Mouse (Mus musculus): ENCODE measurements around the gene Trim11. TPM values are rescaled to one million over a fixed set of nuclear protein-coding genes. Genes with fewer than 3 reads are reported as not detected.

Gene Trim11
- total RNA-seq, 4 experiments from 2014 or later, result 28.4 to 32.5 (median 31.0) TPM

DNA sequence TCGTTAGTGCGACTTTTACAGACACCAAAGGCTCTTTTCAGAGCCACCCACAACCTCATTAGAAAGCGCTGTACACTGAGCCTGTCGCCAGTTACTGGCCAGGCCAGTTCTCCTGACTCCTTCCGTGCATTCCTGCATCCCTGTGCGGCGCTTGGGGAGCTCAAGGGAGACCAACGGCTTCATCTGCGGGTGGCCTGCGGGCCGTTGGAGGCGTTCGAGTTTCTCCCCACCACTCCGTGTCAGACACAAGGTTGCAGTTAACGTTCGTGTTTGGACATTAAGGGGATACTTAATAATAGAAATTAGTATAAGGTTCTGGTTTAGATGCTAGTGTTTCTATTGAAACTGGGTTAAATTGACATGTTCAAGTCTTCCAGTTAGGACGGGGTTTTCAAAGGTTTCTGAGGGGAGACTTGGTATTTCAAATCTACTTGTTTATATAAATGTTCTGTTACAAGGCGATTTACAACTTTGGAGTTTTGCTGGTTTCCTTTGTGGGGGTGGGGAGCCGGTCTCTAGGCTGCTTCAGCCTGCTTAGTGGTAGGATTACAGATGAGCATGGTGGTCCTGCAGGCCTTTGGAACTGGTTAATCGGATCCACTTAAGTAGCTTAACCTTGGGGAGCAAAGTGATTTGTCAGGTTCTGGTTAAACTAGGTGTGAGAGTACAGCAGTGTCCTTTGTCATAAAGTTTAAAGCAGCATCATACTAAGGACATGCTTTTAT, 22.6 kb upstream of the Trim11 start:
- DNase-seq (ENCODE audit: low spot score in 2 of 2), result no peak

DNA sequence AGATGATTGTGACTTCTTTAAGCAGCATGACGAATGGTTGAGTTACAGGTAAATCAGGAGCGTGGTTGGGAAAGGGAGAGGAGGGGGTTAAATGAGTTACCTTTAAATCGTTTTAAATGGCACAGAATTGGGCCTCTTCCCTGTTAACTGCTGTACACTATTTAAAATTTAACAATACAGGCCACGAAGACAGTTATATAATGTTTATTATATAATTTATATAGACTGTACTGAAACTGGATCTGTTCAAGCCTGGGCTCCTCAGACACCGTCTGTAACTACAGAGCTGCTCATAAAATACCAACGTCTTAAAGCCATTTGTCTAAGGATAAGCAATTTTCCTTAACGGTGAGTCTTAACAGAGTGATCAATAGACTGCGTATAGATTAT, 22.0 kb upstream of the Trim11 start:
- DNase-seq (ENCODE audit: low spot score in 2 of 2), result no peak

DNA sequence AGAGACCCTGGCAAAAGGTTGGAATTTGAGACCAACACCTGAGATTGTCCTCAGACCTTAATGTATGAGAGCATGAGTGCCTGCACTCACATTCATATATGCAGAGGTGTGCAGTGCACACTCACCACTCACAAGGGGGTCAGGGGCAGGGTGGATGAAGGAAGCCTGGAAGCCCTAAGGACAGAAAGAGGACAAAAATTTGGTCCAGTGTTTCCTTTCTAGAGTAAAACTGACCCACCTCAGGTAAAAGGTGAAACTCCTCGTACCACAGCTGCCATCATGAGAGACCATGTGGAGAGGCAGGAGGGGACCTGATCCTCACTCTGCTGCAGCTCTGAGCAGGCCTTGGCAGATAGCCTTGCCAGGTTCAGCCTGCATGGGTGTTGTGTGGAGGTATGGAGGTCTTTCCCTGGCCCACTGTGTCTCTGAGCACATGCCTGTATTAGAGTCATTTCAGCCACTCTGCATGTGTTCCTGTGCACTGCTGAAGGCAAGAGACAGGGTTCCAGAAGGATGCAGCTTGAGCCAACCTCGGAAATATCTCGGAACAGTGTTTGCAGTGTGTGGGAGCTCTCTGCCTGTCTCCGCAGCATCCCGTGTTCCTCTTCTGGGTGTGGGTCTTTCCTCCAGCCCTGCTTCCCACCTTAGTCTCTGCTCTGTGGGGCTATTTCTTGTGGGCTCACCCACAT, 20.5 kb upstream of the Trim11 start:
- DNase-seq (ENCODE audit: low spot score in 2 of 2), result no peak

DNA sequence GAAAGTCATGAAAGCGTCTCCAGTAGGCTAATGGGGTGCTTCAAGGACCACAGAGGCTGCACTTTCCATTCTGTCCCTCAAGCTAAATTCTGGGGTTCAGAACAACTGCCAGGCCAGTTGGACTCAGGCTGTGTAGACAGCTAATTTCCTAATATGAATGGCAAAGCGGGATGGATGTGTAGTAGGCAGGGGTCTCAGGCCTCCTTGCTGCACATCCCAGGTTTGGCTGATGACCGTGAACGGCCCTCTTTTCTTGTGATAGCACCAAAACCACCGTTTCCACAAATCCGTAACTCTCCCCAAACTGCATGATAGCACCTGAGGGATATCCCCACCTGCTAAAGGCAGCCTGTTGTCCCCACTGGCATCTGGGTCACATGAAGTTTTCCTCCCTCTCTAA, 19.4 kb upstream of the Trim11 start:
- DNase-seq (ENCODE audit: low spot score in 2 of 2), result no peak

DNA sequence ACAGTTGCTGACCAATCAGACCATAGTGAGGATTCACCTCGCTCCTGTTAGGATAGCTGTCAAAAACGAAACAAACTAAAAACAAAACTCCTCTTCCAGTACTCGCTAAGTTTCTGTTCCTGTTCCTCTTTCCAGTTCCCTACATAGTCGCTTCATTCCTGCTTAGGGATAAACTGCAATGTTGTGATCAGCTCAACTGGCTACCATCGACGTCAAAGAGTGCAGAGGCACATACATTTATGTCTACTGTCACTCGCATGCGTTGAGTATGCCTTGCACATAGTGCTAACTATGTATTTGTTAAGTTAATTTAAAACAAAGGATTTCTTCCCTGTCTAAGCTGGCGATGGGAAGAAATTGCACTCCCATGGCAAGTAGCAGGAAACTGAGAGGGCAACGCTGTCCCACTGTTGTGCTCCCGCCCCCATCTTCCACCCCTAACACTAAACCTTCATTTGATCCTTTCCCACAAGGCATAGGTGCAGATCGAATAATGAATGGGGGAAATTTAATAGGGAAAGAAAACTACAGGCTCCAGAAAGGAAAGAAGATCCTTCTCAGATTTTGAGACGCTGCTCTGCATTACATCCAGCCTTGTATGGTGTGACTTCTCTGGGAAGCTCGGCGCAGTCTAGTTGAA, 18.6 kb upstream of the Trim11 start:
- no peak for DNase-seq (ENCODE audit: low spot score in 2 of 2)

DNA sequence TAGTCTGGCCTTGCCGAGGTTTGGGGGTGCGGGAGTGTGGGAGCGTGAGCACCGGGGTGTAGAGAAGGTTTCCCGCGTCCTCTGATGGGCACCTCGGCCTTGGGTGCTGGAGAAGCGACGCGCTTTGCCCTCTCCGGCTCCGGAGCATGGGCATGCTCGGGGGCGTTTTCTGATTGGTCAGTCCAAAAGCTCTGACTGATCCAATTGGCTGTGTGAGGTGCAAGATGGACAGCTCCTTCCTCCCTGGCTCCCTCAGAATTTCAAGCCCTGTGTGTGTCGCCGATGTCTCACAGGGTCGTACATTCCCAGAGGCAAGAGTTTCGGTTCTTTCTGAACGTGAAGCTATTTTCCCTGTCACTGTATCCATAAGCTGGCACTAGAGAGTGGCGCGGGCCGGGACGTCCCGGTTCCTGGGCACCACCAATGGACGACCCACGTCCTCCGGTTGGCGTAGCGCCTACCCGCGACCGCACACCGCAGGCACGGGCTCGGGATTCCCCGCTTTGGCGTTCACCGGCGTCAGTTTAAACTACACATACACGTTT, 17.9 kb upstream of the Trim11 start:
- peak; percentile 74 to 77 for DNase-seq (ENCODE audit: low spot score in 2 of 2)

DNA sequence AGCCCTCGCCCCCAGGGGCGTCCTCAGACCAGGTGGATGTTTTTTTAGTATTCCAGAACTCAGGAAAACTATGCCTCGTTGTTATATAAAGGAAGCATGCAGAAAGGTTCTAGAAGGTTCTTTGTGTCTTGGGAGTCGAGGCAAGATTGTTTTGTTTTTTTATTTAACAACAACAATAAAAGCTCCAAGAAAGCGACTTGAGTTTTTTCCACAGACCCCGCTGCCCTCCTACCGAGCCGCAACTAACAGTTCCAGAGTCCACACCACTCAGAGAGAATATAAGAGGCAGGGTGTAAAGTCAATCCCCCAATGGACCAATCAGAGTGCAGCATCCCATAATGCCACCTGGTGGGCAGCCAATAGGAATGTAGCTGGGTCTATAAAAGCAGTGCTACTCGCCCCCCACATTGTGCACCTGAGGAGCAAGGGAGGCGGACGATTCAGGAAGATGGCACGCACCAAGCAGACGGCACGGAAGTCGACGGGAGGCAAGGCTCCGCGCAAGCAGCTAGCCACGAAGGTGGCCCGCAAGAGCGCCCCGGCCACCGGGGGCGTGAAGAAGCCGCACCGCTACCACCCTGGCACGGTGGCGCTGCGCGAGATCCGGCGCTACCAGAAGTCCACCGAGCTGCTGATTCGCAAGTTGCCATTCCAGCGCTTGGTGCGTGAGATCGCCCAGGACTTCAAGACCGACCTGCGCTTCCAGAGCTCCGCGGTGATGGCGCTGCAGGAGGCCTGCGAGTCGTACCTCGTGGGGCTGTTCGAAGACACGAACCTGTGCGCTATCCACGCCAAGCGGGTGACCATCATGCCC, 16.3 kb upstream of the Trim11 start:
- no peak for DNase-seq (ENCODE audit: low spot score in 2 of 2)

DNA sequence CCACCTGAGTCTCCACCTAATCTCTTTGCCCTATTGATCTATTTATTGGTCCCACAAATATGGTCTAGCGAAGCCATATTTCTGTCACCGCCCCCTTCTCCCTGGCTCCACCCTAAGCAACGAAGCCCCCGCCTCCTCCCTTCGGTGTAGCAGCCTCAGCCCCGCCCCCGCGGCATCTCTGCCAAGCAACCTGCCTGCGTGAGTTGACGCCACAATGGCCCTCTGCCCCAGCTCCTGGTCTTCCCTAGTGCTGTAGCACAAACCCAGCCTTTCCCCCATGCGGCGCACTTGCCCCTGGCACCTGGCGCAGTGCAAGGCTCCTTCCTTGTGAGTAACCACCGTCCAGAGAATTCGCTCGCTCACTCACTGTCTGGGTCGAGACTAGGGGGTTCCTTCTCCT, 14.3 kb upstream of the Trim11 start:
- DNase-seq (ENCODE audit: low spot score in 2 of 2), result no peak

DNA sequence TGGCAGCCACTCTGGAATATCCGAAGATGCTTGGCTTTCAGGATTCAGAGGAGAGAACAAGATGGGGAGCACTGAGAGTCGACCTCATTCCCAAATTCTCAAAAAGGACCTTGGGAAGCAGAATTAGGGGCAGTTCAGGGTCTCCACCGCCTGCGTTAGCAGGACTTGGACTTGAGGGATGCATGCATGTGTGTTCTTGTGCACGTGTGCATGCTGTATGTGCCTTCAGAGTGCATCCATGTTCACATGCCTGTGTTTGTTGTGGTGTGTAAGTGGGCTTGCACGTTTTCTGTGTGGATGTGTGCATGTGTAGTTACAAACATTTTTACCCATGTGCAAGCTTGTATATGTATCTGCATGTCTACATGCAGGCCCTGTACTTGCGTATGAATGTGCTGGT, 13.7 kb upstream of the Trim11 start:
- DNase-seq (ENCODE audit: low spot score in 2 of 2), result no peak

DNA sequence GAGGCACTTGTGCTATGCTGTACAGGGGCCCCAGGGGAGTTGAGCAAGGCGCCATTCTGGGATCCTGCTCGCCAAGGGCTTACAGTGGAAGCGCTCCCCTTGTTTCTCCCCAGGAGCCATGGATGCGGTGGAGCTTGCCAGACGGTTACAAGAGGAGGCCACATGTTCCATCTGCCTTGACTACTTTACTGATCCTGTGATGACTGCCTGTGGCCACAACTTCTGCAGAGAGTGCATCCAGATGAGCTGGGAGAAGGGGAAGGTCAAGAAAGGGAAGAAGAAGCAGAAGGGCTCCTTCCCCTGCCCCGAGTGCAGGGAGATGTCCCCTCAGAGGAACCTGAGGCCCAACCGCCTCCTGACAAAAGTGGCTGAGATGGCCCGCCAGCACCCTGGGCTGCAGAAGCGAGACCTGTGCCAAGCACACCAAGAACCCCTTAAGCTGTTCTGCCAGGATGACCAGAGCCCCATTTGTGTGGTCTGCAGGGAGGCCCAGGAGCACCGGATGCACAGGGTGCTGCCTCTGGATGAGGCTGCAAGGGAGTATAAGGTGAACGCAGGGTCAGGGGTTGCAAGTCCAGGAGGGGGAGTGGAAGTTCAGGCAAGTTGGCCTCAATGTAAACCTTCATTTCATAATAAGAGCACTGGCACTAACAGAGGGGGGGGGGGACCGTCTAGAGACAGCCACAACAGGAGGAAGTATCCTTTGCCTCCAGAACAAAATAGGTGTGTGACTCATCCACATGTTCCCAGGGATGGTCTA, 12.7 kb upstream of the Trim11 start:
- DNase-seq (ENCODE audit: low spot score in 2 of 2), result no peak

DNA sequence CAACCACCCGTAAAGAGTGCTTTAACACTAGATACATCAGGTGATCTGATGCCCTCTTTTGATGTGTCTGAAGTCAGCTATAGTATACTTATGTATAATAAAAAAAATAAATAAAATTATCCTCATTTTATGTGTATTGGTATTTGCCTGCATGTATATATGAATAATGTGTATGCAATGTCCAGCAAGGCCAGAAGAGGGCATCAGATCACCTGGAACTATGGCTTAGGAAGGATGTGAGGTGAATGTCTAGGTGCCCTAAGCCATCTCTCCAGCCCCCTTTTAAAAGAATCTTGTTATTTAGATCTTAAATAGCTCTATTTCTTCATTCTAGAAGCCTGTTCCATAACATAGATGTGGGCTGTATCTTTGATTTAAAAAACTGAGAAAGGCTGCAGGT, 10.5 kb upstream of the Trim11 start:
- no peak for DNase-seq (ENCODE audit: low spot score in 2 of 2)

DNA sequence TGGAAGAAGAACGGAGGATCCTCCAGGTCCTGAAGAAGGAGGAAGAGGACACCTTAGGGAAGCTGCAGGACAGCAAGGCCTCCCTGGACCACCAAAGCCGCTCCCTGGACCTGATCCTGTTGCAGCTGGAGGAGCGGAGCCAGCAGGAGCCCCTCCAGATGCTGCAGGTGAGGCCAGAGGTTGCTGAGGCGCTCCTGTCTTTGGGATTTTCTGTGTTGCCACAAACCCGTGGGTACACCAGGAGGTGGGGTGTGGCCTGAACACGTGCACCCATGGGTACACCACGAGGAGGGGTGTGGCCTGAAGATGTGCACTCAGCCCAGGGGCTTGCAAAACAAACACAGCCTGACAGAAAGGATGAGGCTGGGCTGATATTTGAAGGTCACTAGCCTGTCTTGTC, 9.3 kb upstream of the Trim11 start:
- no peak for DNase-seq (ENCODE audit: low spot score in 2 of 2)

DNA sequence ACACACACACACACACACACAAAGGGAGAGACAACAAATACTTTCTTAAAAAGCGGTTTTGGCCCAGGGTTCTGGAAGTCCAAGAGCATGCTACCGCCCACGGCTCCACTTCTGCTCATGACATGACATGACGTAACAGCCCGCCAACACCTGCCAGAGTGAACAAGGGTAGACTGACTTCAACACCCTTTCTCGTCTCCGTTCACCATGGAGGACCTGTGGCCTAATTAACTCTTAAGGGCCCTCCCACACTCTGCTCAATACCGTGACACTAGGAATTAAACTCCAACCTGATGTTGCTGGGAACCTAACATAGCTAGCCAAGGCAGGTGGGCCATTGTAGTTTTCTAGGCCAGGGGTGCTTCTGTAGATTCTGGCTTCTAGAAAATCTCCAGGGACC, 8.9 kb upstream of the Trim11 start:
- no peak for DNase-seq (ENCODE audit: low spot score in 2 of 2)

DNA sequence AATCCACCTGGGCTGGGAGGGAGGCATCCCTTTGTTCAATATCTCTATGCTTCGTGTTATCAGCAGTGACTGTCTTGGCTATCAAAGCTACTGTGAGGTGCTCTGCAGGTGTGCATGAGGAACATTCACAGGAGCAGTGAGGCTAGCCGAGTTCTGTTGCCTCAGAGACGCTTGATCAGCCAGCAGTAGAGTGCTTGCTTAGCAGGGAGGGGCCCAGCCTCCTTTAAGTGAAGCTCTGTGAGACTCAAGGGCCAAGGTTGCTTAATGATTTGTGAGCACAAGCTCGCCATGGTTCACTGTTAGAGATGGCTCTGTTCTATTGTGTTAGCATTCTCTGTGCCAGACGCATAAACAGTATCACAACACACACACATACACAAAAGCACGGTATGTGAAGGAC, 8.2 kb upstream of the Trim11 start:
- DNase-seq (ENCODE audit: low spot score in 2 of 2), result no peak

DNA sequence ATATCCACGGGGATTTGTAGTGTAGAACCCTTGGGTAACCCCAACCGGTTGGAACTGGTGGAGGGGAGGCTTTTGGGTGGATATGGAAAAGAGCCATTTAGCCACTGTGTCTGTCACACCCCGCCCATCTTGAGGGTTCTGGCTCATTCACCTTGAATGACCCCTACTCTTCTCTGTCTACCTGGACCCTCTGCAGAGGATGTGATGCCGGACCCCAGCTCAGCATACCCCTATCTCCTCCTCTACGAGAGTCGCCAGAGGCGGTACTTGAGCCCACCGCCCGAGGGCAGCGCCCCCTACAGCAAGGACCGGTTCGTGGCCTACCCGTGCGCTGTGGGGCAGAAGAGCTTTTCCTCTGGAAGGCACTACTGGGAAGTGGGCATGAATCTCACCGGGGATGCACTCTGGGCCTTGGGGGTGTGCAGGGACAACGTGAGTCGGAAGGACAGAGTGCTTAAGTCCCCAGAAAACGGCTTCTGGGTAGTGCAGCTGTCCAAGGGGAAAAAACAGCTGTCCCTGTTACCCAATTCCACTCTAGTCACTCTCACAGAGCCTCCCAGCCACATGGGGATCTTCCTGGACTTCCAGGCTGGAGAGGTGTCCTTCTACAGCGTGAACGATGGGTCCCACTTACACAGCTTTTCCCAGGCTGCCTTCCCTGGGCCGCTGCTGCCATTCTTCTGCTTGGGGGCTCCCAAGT, 6.9 kb upstream of the Trim11 start:
- DNase-seq (ENCODE audit: low spot score in 2 of 2), result no peak

DNA sequence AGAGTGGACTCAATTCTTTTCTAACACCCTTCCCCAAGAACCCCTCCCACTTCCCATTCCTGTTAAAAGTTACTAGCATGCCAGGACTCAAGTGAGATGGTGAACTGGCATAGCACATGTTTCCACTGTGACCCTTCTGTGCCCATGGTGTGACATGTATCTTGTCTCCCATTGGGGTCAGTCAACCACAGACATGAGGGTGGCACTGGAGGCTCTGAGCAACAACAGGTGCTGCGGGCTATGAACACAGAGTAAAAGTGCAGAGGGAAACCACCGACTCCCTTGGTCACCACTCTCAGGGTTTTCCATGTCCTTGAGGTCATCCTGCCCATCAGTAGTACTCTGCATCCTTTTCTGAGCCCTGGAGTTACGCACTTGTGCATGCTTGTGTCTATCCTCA, 6.1 kb upstream of the Trim11 start:
- DNase-seq (ENCODE audit: low spot score in 2 of 2), result no peak

DNA sequence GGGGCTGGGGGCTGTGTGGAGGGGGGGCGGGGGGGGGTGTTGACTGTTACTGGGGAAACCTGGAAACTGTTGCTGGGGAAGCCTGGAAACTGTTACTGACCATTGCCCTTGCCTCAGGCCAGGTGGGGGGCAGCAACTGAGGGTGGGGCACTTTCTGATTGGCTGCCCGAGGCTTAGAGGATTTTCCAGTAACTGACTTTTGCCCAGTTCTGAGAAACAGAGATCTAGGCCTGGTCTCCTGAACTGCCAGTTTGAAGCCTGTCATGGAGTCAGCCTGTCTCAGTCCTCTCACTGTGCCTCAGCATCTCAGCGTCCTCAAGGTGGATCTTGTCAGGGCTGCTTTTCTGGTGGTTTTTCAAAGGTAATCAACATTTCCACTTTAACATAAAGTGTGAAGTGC, 3.5 kb upstream of the Trim11 start:
- DNase-seq (ENCODE audit: low spot score in 2 of 2), result no peak

DNA sequence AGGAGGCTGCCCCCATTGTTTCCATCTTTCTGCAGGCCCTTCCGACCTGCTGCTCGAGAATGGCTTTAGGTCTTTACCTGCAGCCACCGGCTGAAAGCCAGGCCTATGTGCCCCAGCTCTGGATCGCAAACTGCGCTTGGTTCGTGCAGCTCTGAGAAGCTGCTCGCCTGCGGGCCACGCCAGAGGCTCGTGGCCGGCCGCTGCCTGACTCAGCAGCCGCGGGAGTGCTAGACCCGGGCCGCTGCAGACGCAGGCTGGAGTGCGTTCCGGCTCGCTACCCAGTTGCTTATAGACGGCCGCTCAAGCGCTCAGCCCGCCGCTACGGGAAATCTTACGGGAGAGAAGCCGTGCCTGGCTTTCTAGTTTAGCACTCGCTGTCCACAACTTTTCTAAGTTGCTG, 743 bp upstream of the Trim11 start:
- no peak for DNase-seq (ENCODE audit: low spot score in 2 of 2)

DNA sequence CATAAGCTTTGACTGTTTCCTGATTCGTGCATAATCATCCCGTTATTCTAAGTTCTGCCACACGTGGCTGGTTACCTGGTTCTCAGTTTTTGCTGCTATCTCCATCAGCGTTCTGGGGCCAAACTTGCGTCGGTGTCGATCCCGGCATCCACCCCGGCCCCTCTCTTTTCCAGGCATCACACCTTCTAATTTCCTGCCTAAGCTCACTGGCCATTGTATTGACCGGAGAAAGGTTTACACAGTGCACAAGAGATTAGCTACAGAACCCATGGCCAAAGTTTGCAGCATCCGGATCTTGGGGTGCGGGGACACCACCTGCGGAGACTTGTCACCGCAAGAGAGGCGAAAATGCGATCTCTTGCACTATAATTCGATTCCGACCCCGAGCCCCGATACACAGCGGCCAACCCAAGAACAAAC, 276 bp upstream of the Trim11 start:
- no peak for DNase-seq (ENCODE audit: low spot score in 2 of 2)

DNA sequence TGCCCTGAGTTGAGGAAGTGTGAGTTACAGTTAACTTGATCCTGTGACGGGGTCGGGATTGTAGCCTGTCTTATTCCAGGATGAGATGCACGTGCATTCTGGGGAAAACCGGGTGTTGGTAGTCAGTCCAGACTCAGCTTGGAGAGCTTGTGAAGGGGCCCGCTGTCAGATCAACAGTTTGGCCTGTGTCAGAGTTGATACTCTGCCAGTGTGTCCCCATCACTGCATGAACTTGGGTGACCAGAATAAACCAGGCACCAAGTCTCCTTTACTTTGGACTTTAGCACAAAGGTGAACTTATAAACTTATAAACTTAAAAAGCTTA, 775 bp downstream of the Trim11 start:
- no peak for DNase-seq (ENCODE audit: low spot score in 2 of 2)

DNA sequence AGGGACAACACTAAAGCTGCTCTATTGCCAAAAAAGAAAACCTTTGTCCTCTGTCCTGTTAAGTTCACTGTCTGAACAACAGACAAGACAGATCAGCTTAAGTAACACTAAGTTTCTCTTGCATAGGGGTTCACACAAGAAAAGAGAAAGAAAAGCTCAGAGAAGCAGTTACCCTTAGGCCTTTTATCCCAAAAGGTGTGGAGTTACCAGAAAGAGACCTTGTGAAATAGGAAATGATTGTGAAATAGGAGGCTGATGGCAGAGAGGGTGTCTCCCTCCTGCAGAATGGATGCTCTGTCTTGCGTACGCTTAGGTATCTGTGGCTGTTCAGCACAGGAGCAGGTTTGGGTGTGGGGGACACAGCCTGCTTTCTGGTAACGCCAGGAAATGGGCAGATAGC, 1.3 kb downstream of the Trim11 start:
- DNase-seq (ENCODE audit: low spot score in 2 of 2), result no peak

Measured in layer of hippocampus, adult 8-10 months (tissue).